Mouse (Mus musculus) hindbrain, embryonic 12.5 days (tissue): ENCODE measurements around the gene Nol7. TPM values are rescaled to one million over a fixed set of nuclear protein-coding genes. Genes with fewer than 3 reads are reported as not detected.

Source experiments
- ATAC-seq: fragments of 200-750 bp; cut with Nextera tagmentation; 2 replicates; pipeline ENCODE4 v1.8.0; 2017; ENCODE audit warnings: moderate TSS enrichment; ENCODE audit not compliant: low FRiP score
- H3K27ac ChIP-seq: fragments of 300-500 bp; sonication (generic); 2 replicates; pipeline ENCODE4 v1.5.1; 2016; ENCODE audit warnings: mild to moderate bottlenecking
- H3K27me3 ChIP-seq: fragments of 300-500 bp; sonication (generic); 2 replicates; pipeline ENCODE4 v1.6.1; 2016; ENCODE audit warnings: mild to moderate bottlenecking
- H3K36me3 ChIP-seq: fragments of 300-500 bp; sonication (generic); 2 replicates; pipeline ENCODE4 v1.6.1; 2016; ENCODE audit warnings: mild to moderate bottlenecking
- H3K4me1 ChIP-seq: fragments of 300-500 bp; sonication (generic); 2 replicates; pipeline ENCODE4 v1.6.1; 2016
- H3K4me2 ChIP-seq: fragments of 300-500 bp; sonication (generic); replicated peaks from 2 replicates; pipeline ENCODE4 v1.6.1; 2016; ENCODE audit warnings: mild to moderate bottlenecking
- H3K4me3 ChIP-seq: fragments of 300-500 bp; sonication (generic); 2 replicates; pipeline ENCODE4 v1.5.1; 2016; ENCODE audit warnings: mild to moderate bottlenecking
- H3K9ac ChIP-seq: fragments of 300-500 bp; sonication (generic); 2 replicates; pipeline ENCODE4 v1.6.1; 2016; ENCODE audit warnings: mild to moderate bottlenecking, moderate library complexity
- H3K9me3 ChIP-seq: fragments of 300-500 bp; sonication (generic); replicated peaks from 2 replicates; pipeline ENCODE4 v1.6.1; 2016; ENCODE audit warnings: mild to moderate bottlenecking
- WGBS: fragments of 180-500 bp; shearing (Covaris S2); methylation state at CpG from one replicate; pipeline ENCODE4 v1.1.7; 2016; 5-methylcytosine and 5-hydroxymethylcytosine counted together
- polyA plus RNA-seq: library from polyadenylated mRNA; unstranded; fragments of >200 nt; fragmentation: Nextera tagmentation; extraction: Ambion mirVana; gene quantifications from 2 replicates; pipeline ENCODE4 v1.2.1, GENCODE M21; 2016

Gene Nol7
- polyA plus RNA-seq, 1 experiment from 2014 or later = 174 TPM

DNA sequence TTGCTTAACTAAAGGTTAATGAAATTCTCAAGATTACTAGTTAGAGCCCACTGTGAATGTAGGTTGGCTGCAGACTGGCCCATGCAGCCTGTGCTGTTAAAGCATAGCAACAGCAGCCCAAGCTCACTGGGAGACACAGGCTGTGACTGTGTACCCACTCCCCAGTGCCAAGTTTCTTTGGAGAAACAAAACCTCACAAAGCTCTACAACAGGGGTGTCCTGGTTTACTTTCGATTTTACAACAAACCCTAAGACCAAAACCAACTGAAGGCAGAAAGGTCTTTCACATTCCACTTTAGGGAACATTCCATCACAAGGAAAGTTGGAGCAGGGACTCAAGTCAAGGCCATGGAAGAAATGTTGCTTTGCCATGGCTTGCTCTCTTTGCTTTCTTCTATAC, 44.4 kb downstream of the Nol7 start:
- H3K4me3 ChIP-seq = no peak overlapping the region
- 85% methylated on average over 1 of the region's 1 CpGs for WGBS
- ATAC-seq = no peak

DNA sequence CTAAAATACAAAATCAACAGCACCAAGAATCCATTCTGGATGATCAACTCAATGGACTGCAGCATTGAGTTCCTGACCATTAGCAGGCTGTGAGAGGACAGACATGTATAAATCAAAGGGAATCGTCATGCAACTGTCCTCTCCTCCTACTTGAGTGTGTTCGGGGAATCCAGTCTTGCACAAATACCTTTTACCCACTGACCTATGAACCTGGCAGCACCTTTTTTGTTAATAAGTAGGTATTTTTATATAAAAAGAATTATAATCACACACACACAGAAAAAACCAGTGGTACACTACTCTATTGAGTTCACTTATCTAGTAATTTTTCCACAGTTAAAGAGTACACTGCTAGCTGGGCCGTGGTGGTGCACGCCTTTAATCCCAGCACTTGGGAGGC, 45.5 kb downstream of the Nol7 start:
- Histone ChIP-seq H3K36me3 (no peaks in the 10 kb centered on the region), H3K4me3 (no peak overlapping the region), H3K4me2 (no peak overlapping the region), H3K4me1 (peaks cover 12% of the 10 kb centered on the region), H3K27ac (no peak overlapping the region), H3K27me3 (no peaks in the 10 kb centered on the region), H3K9ac (no peak overlapping the region), H3K9me3 (no peaks in the 10 kb centered on the region)
- no peak for ATAC-seq
- WGBS = 97% methylated on average over 4 of the region's 4 CpGs

More for the DNA sequence above, 44.4 kb downstream of the Nol7 start:
- Histone ChIP-seq H3K9me3 (no peaks in the 10 kb centered on the region), H3K4me1 (peaks cover 10% of the 10 kb centered on the region), H3K4me2 (no peak overlapping the region), H3K27me3 (no peaks in the 10 kb centered on the region), H3K36me3 (no peaks in the 10 kb centered on the region), H3K9ac (no peak overlapping the region), H3K27ac (no peak overlapping the region)

DNA sequence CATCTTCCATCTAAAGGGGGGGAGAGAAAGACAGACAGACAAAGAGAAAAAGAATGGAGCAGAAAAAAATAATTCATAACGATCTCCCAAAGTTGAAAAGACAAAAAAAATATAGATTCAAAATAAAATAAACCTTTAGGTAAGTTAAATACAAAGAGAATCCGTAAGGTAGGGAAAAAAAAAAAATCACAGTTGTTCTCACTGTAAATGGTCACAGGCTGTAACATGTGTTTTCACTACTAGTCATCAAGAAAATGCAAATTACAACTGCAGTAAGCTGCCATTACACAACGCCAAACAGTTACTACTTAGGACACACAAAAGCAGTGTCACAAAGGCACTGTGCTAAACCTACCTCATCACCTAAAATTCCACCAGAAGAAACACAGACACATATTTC, 46.5 kb downstream of the Nol7 start:
- no peaks in the 10 kb centered on the region for H3K9me3 ChIP-seq
- no peak overlapping the region for H3K4me2 ChIP-seq
- no peak for ATAC-seq
- H3K4me3 ChIP-seq = no peak overlapping the region
- no peaks in the 10 kb centered on the region for H3K27me3 ChIP-seq
- H3K4me1 ChIP-seq = peaks cover 12% of the 10 kb centered on the region
- WGBS = 95% methylated on average over 3 of the region's 3 CpGs
- H3K9ac ChIP-seq = no peak overlapping the region
- no peak overlapping the region for H3K27ac ChIP-seq
- no peaks in the 10 kb centered on the region for H3K36me3 ChIP-seq

DNA sequence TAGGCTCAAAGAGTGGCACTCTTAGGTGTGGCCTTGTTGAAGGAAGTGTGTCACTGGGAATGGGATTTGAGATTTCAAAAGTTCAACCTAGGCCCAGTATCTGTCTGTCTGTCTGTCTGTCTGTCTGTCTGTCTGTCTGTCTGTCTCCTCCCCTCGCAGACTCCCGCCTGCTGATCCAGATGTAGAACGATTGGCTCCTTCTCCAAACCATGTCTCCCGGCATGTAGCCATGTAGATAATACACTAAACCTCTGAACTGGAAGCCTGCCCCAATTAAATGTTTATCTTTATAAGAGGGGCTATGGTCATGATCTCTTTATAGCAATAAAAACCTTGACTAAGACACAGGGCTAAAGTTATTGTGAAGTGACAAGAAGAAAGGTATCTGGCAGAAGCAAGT, 47.6 kb downstream of the Nol7 start:
- no peak for ATAC-seq
- Histone ChIP-seq H3K27ac (no peak overlapping the region), H3K4me2 (no peak overlapping the region), H3K9me3 (no peaks in the 10 kb centered on the region), H3K27me3 (no peaks in the 10 kb centered on the region), H3K4me1 (peaks cover 12% of the 10 kb centered on the region), H3K9ac (no peak overlapping the region), H3K4me3 (no peak overlapping the region), H3K36me3 (no peaks in the 10 kb centered on the region)
- WGBS = 92% methylated on average over 4 of the region's 4 CpGs

DNA sequence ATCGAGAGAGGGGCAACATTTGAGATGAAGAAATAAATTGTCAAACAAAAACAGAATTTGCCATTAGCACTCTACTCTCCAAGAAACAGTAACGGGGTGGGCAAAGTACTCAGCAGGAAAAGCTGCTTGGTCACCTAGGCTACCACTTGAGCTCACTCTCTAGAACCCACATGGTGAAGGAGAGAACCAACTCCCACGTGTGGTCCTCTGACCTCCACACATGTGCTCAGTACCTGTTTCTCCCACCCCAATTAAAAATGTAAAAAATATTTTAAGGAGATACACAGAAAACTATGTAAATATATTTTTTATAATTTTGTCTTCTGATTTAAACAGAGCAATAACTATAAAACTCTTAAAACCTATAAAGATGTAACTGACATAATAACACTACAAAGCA, 49.5 kb downstream of the Nol7 start:
- no peak for ATAC-seq
- H3K9ac ChIP-seq = no peak overlapping the region
- no peaks in the 10 kb centered on the region for H3K27me3 ChIP-seq
- H3K4me3 ChIP-seq = no peak overlapping the region
- no peak overlapping the region for H3K27ac ChIP-seq
- no peaks in the 10 kb centered on the region for H3K9me3 ChIP-seq
- 83% methylated on average over 3 of the region's 3 CpGs for WGBS
- peaks cover 12% of the 10 kb centered on the region for H3K4me1 ChIP-seq
- no peak overlapping the region for H3K4me2 ChIP-seq
- H3K36me3 ChIP-seq = no peaks in the 10 kb centered on the region

DNA sequence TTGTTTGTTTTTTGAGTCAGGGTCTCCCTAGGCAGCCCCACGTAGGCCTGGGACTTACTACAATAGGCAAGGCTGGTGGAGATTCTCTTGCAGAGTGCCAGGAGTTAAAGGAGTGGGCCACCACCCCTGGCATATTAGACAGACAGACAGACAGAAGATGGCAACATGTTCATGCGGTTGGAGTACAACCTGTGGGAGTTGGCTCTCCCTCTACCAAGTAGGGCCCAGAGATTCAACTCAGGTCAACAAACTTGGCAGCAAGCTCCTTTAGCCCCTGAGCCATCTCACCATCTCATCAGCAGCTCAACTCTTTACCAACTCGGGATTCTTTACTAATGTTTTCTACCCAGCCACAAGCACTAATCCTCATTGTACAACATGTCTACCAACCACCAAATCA, 52.5 kb downstream of the Nol7 start:
- no peak for ATAC-seq
- no peak overlapping the region for H3K4me2 ChIP-seq
- no peak overlapping the region for H3K4me3 ChIP-seq
- no peaks in the 10 kb centered on the region for H3K36me3 ChIP-seq
- H3K9ac ChIP-seq = no peak overlapping the region
- H3K27me3 ChIP-seq = no peaks in the 10 kb centered on the region
- H3K9me3 ChIP-seq = no peaks in the 10 kb centered on the region
- H3K27ac ChIP-seq = no peak overlapping the region
- H3K4me1 ChIP-seq = peaks cover 21% of the 10 kb centered on the region
- 85% methylated on average over 3 of the region's 3 CpGs for WGBS

DNA sequence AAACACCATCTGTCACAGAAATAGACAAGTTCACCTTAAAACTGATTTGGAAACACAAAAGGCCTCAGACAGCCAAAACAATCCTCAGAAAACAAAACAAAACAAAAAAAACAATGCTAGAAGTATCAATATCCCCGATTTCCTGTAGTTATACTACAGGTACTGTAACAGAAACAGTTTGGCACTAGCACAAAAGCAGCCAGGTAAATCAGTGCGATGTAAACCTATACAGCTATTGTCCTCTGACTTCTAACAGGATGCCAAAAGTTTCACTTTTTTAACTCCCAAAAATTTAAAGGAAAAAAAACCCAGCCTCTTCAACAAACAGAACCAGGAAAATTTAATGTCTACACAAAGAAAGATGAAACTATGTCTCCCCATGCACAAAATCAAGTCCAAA, 54.0 kb downstream of the Nol7 start:
- H3K27ac ChIP-seq = peak overlapping the region; percentile 57; the same call in 1 of the 2 replicates

DNA sequence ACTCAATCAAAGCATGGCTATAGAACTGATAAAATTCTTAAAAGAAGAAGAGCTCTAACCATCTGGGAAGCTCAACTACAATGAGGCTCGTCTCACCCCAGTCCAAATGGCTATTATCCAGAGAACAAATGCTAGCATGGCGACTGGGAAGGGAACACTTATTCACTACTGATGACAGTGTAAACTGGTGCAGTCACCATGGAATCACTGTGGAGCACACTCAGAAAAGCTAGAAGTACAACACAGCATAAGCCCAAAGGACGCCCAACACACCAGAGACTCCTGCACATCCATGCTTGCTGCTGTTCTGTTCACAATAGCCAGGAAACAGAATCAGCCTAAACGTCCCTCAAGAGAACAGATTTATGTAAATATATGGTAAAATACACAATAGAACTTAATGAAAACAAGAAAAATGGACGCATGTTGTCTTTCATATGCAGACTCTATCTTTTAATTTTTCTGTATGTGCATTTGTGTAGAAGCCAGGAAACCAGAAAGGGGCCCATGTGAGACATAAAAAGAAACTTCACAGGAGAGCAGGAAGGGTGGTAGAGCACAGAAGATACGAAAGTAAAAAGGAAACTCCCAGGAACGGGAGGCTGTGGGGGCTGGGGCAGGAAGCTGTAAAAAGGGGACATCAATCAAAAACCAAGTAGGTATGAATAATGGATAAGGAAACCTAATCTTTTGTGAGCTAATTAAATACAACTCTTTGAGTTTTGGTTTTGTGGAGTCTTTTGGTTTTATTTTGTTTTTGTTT, 54.8 kb downstream of the Nol7 start:
- no peak overlapping the region for H3K9ac ChIP-seq
- 33% methylated on average over 7 of the region's 7 CpGs for WGBS
- H3K4me2 ChIP-seq = 0 out of 2 replicates have a peak overlapping the region, but pooled peaks have one; percentile 15
- no peaks in the 10 kb centered on the region for H3K36me3 ChIP-seq
- peaks cover 9% of the 10 kb centered on the region for H3K4me1 ChIP-seq
- no peaks in the 10 kb centered on the region for H3K27me3 ChIP-seq
- ATAC-seq = no peak
- H3K27ac ChIP-seq = peak overlapping the region; percentile 57
- no peak overlapping the region for H3K4me3 ChIP-seq
- no peaks in the 10 kb centered on the region for H3K9me3 ChIP-seq

More for the DNA sequence above, 54.0 kb downstream of the Nol7 start:
- H3K9me3 ChIP-seq = no peaks in the 10 kb centered on the region
- no peaks in the 10 kb centered on the region for H3K27me3 ChIP-seq
- no peak overlapping the region for H3K9ac ChIP-seq
- H3K4me1 ChIP-seq = peaks cover 14% of the 10 kb centered on the region
- ATAC-seq = no peak
- H3K4me2 ChIP-seq = no peak overlapping the region
- no peaks in the 10 kb centered on the region for H3K36me3 ChIP-seq
- H3K4me3 ChIP-seq = no peak overlapping the region
- WGBS = 86% methylated on average over 2 of the region's 2 CpGs

DNA sequence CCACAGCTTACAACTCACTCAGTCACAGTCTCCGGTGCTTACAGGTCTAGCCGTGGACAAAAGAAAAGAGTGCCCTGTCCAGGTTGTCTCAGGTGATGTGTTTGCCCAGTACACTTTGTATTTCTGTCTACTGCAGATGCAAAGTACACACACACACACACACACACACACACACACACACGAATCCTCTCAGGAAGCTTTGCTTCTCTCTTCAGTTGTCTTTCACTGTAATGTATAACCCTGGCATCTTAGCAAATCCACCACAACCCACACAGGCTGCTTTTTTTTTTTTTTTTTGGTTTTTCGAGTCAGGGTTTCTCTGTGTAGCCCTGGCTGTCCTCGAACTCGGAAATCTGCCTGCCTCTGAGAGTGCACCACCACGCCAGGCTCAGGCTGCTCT, 56.2 kb downstream of the Nol7 start:
- H3K4me2 ChIP-seq = no peak overlapping the region
- H3K4me1 ChIP-seq = peaks cover 9% of the 10 kb centered on the region
- H3K9me3 ChIP-seq = no peaks in the 10 kb centered on the region
- H3K9ac ChIP-seq = no peak overlapping the region
- 88% methylated on average over 7 of the region's 7 CpGs for WGBS
- no peak overlapping the region for H3K27ac ChIP-seq
- H3K27me3 ChIP-seq = no peaks in the 10 kb centered on the region
- no peak for ATAC-seq
- H3K36me3 ChIP-seq = no peaks in the 10 kb centered on the region
- no peak overlapping the region for H3K4me3 ChIP-seq

Other genes starting within 250 kb of the Nol7 start
- 73.2 and 74.9 TPM in 2 replicates for gene Tbc1d7, start 226.9 kb upstream of the Nol7 start, polyA plus RNA-seq
- 1.2 and 1.6 TPM in 2 replicates for gene Gfod1, start 94.2 kb upstream of the Nol7 start, polyA plus RNA-seq
- 33.8 and 35.9 TPM in 2 replicates for gene Sirt5, start 32.9 kb upstream of the Nol7 start, polyA plus RNA-seq
- 12.2 and 12.8 TPM in 2 replicates for gene Ranbp9, start 82.9 kb downstream of the Nol7 start, polyA plus RNA-seq
- 12.4 and 13.0 TPM in 2 replicates for gene Mcur1, start 161.8 kb downstream of the Nol7 start, polyA plus RNA-seq
- 17.7 TPM in 2 replicates for gene Rnf182, start 217.3 kb downstream of the Nol7 start, polyA plus RNA-seq